Comparison of ENCODE assay signal across 21 mouse cellular contexts in the genomic region with DNA sequence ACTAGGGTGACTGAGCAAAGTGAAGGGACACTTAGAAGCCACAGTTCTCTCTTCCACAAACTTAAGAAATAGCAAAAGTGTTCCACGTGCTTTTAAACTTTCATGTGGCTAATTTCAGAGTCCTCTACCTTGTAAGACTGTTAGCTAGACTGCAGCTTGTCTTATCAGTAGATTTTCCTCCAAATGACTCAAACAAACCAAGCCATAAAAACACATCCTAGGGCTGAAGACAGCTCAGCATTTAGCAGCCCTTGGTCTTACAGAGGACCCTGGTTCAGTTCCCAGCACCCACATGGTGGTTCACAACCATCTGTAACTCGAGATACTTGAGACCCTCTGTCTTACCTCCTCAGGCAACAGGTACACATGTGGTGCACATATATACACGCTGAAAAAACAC.
"Had no signal": no experiment of that assay in that cellular context is flagged by ENCODE, and none has a peak within 500 bp of the region (broad histone marks: within the 10 kb centered on the region; RNA-seq: fewer than 3 reads in every experiment).

No protein-coding gene starts in this region.

- H3K36me3 ChIP-seq: heart, embryonic 12.5 days; hindbrain, embryonic 10.5 days; hindbrain, embryonic 12.5 days; limb, embryonic 13.5 days; limb, embryonic 15.5 days had no signal

- ATAC-seq: hindbrain, embryonic 16.5 days; intestine, embryonic 16.5 days had no signal

- H3K4me3 ChIP-seq: gastrocnemius, adult 2 months; heart, embryonic 10.5 days; heart, embryonic 12.5 days; hindbrain, embryonic 10.5 days; hindbrain, embryonic 12.5 days; layer of hippocampus, adult 2 months; limb, embryonic 13.5 days; limb, embryonic 15.5 days had no signal

- H3K9ac ChIP-seq: heart, embryonic 12.5 days; hindbrain, embryonic 12.5 days; hindbrain, embryonic 14.5 days; limb, embryonic 13.5 days; limb, embryonic 15.5 days had no signal

- DNase-seq: gastrocnemius, adult 2 months; gastrocnemius, postnatal 10 days; gastrocnemius, postnatal 25 days; heart, postnatal 10 days; heart, postnatal 4 days; kidney, adult 18-20 months; kidney, adult 8-10 months; kidney, postnatal 10 days; kidney, postnatal 25 days; kidney, postnatal 4 days; left cerebral cortex, postnatal 4 days had no signal

- H3K4me2 ChIP-seq: heart, embryonic 12.5 days; hindbrain, embryonic 12.5 days; hindbrain, embryonic 14.5 days; limb, embryonic 13.5 days; limb, embryonic 15.5 days had no signal

- H3K27me3 ChIP-seq: heart, embryonic 12.5 days; hindbrain, embryonic 12.5 days; limb, embryonic 13.5 days; limb, embryonic 15.5 days had no signal

- H3K4me1 ChIP-seq: hindbrain, embryonic 10.5 days; hindbrain, embryonic 12.5 days; limb, embryonic 13.5 days; limb, embryonic 15.5 days had no signal

- H3K9me3 ChIP-seq: heart, embryonic 10.5 days; heart, embryonic 12.5 days; hindbrain, embryonic 10.5 days; hindbrain, embryonic 12.5 days; limb, embryonic 13.5 days; limb, embryonic 15.5 days had no signal

- H3K27ac ChIP-seq: gastrocnemius, adult 2 months; heart, embryonic 10.5 days; hindbrain, embryonic 10.5 days; hindbrain, embryonic 12.5 days; hindbrain, embryonic 14.5 days; layer of hippocampus, adult 2 months; limb, embryonic 13.5 days; limb, embryonic 15.5 days had no signal
